Mouse (Mus musculus): ENCODE measurements around the gene Dot1l.

GRCm38 (mm10) chr10:80841685-80842084, 86.7 kb downstream of the Dot1l start:
- no peak for TF ChIP-seq CTCF (IDR thresholded peaks at IDR 0.05; ENCODE audit: insufficient read depth, low read length)
- no peak for TF ChIP-seq POLR2A (IDR thresholded peaks at IDR 0.05; ENCODE audit: borderline replicate concordance, extremely low read depth, low read depth, low read length)

Data from lung, adult 2 months (tissue).